Mouse (Mus musculus) CH12.LX (cell line): ENCODE results near the gene Tnfrsf9. TPM values are rescaled to one million over a fixed set of nuclear protein-coding genes. Genes with fewer than 3 reads are reported as not detected.

Source experiments
- polyA plus RNA-seq: library from polyadenylated mRNA; unstranded; fragments of >175 nt; gene quantifications from 2 replicates; pipeline ENCODE4 v1.2.1, GENCODE M21; 2012; ENCODE audit warnings: low read depth; ENCODE audit not compliant: insufficient read length
- total RNA-seq, 2 experiments: library from RNA; depleted of rRNA; stranded (reverse); fragments of 300-350 nt in 1 of 2; fragments of >200 nt in 1 of 2; gene quantifications; 2 replicates each; pipeline ENCODE4 v1.2.3; 2012 to 2014

The Tnfrsf9 gene
- total and polyA plus RNA-seq, 3 experiments = 2.2 to 3.1 (median 2.9) TPM

Other genes starting within 250 kb of the Tnfrsf9 start
- gene Errfi1, start 60.6 kb upstream of the Tnfrsf9 start, total RNA-seq (2012; rRNA removed) = 0.08 TPM in 2 replicates
- 0.28 and 0.35 TPM in 2 replicates for gene Errfi1, start 60.6 kb upstream of the Tnfrsf9 start, total RNA-seq (2014; rRNA removed)
- gene Errfi1, start 60.6 kb upstream of the Tnfrsf9 start, polyA plus RNA-seq = 0.11 and 0.14 TPM in 2 replicates
- 476 and 495 TPM in 2 replicates for gene Park7, start 125 bp upstream of the Tnfrsf9 start, total RNA-seq (2012; rRNA removed)
- gene Park7, start 125 bp upstream of the Tnfrsf9 start, total RNA-seq (2014; rRNA removed) = 337 and 374 TPM in 2 replicates
- gene Park7, start 125 bp upstream of the Tnfrsf9 start, polyA plus RNA-seq = 555 and 674 TPM in 2 replicates
- not detected in 2 replicates for gene Uts2, start 82.5 kb downstream of the Tnfrsf9 start, total RNA-seq (2012; rRNA removed)
- gene Uts2, start 82.5 kb downstream of the Tnfrsf9 start, total RNA-seq (2014; rRNA removed) = not detected in 2 replicates
- not detected in 2 replicates for gene Uts2, start 82.5 kb downstream of the Tnfrsf9 start, polyA plus RNA-seq
- gene Per3, start 130.1 kb downstream of the Tnfrsf9 start, total RNA-seq (2012; rRNA removed) = 0.29 and 0.81 TPM in 2 replicates
- 0.56 and 0.76 TPM in 2 replicates for gene Per3, start 130.1 kb downstream of the Tnfrsf9 start, total RNA-seq (2014; rRNA removed)
- 0.46 and 0.74 TPM in 2 replicates for gene Per3, start 130.1 kb downstream of the Tnfrsf9 start, polyA plus RNA-seq
- gene Vamp3, start 143.4 kb downstream of the Tnfrsf9 start, total RNA-seq (2012; rRNA removed) = 29.2 and 33.8 TPM in 2 replicates
- gene Vamp3, start 143.4 kb downstream of the Tnfrsf9 start, total RNA-seq (2014; rRNA removed) = 68.4 and 72.7 TPM in 2 replicates
- 43.5 and 44.1 TPM in 2 replicates for gene Vamp3, start 143.4 kb downstream of the Tnfrsf9 start, polyA plus RNA-seq
- gene Gm13090, start 175.0 kb downstream of the Tnfrsf9 start, total RNA-seq (2012; rRNA removed) = not detected in 2 replicates
- gene Gm13090, start 175.0 kb downstream of the Tnfrsf9 start, total RNA-seq (2014; rRNA removed) = not detected in 2 replicates
- gene Gm13090, start 175.0 kb downstream of the Tnfrsf9 start, polyA plus RNA-seq = not detected in 2 replicates